Mouse (Mus musculus) embryo, embryonic 10.5 days (tissue): ENCODE results near the gene Sec61a1.

Source experiments
- DNase-seq: peaks from one replicate; pipeline ENCODE4 v3.0.0-alpha.2; 2015; ENCODE audit warnings: low spot score

Gene Sec61a1

GRCm38 (mm10) chr6:88516667-88517066 is 2.0 kb downstream of the Sec61a1 start:
- no peak for DNase-seq

GRCm38 (mm10) chr6:88515971-88516370 is 2.7 kb downstream of the Sec61a1 start:
- no peak for DNase-seq

DNA sequence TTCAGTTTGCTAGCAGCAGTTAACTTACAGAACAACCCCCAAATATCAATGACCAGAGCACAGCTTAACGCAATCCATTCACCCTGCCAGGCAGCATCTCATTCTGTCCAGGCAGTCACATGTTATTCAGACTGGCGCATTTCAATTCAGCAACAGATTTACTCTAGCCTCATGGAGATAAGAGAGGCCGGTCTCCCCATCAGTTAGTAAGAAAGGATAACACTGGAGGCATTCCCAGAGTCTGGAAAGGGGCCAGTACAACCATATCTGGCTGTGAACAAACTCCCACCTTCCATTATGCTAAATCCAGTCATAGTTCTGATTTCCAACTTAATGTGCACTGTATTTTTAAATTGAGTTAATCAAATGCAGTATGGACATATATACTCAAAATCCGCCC is 4.2 kb downstream of the Sec61a1 start:
- DNase-seq: no peak

DNA sequence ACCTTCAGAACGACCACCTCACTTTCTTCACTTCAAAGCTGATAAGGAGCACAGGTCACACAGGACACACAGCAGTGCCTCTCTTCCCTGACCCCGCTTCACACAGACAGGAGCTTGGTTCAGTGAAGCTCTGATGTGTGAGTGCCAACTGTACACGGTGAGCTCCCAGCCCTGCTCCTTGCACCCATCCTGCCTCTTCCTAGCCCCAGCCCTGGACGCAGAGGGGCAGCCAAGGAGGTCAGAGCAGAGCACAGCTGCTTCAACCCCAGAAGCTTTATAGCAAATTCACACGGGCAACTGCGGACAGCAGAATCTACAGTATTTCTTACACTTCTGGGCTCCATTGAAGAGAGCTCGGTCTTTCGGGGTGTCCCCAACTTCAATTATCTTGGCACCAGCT is 4.7 kb downstream of the Sec61a1 start:
- DNase-seq: no peak

GRCm38 (mm10) chr6:88503044-88503443 is 15.7 kb downstream of the Sec61a1 start:
- no peak for DNase-seq

DNA sequence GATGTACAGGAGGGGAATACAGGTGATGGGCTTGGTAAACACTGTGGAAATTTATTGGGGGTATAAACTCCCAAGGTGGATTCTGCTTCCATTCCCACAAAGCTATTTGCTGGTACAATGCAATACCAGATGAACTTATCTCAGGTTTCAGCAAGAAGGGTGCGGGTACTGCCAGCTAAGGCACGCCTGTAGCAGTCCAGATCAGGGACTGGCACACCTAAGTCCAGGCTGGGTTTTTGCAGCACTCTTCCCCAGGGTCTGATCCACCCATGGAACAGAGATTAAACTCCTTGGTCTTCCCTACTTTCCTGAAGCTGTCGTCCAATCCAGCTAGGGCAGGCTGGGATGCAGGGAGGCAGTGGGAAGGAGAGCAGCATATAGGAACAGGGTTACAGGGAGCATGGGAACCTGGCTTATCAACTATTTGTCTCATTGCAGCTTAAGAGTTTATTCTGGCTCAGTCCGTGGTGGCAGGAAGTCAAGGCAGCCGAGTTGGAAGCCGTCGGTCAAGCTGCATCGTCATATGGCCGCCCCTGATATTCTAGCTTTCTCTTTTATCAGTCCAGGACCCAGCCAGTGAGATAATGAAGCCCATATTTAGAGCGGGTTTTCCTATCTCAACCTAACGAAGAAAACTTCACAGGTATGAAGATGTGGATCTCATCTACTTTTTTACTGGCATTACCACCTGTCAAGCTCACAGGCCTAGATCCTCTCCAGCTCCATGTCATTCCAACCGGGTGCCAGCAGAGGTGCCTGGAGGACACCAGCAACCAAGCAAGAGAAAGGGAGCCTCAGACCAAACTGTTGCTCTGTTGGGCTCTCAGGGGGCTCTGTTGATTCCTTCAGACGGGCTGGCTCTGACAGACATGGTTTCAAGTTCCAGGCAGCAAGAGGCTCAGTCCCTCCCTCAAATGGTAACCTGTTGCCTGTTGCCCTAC is 16.4 kb downstream of the Sec61a1 start:
- DNase-seq: no peak

- DNase-seq: no peak
Observed at GRCm38 (mm10) chr6:88500405-88500767, 18.3 kb downstream of the Sec61a1 start.

GRCm38 (mm10) chr6:88499481-88500404 is 19.0 kb downstream of the Sec61a1 start:
- peak; percentile 81 for DNase-seq

- no peak for DNase-seq
Observed at GRCm38 (mm10) chr6:88493712-88494111, 25.0 kb downstream of the Sec61a1 start.

DNA sequence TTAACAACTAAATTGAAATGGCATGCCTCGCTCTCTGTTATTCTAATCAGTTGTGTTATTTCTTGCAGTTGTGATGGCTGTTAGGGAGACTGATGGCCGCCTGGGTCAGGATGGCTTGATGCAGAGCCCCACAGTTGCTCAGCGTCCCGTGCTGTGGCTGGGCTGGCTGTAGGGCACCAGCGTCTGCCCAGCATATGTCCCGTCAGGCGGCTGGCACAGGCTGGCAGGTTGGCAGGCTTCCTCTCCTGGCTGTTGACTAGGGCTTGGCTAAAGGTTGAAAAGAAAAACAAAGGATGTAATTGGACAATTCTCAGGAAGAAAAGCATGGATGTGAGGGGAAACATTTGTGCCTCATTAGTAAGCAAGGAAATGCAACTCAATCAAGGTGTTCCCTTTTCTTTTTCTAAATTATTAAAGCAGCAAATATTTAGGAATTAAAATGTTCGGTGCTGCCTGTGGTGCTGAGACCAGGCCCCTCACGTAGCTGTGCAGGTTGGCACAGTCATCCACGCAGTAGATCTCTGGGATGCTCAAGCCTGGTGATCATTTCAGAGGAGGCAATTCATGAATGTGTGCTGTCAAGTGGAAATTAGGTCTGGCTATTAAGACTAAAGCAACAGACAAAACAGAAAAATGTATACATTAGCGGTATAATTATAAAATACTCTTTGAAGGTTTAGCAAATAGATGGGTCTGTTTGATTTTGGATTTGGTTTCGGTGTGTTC is 27.9 kb downstream of the Sec61a1 start:
- no peak for DNase-seq

- no peak for DNase-seq
Observed at GRCm38 (mm10) chr6:88489834-88490233, 28.9 kb downstream of the Sec61a1 start.

GRCm38 (mm10) chr6:88489026-88489425 is 29.7 kb downstream of the Sec61a1 start:
- DNase-seq: no peak

DNA sequence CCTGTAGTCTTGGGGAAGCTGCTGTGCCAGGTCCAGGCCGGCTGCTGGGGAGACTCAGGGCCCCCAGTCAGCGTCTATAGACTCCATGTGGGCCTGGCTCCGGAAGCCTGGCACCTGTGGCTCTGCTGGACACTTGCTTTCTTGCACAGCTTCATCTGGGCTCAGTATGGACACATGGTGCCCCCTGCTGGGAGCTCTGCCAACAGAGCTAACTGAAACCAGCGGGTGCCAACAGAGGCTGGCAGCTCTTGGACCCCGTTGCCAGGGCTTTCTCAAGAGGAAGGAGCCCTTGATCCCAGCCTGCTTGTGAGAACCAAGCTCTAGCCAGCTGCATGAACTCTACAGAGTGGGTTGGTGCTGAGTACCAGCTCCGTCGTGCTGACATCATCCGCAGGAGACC is 31.8 kb downstream of the Sec61a1 start:
- DNase-seq: peak; percentile 34

DNA sequence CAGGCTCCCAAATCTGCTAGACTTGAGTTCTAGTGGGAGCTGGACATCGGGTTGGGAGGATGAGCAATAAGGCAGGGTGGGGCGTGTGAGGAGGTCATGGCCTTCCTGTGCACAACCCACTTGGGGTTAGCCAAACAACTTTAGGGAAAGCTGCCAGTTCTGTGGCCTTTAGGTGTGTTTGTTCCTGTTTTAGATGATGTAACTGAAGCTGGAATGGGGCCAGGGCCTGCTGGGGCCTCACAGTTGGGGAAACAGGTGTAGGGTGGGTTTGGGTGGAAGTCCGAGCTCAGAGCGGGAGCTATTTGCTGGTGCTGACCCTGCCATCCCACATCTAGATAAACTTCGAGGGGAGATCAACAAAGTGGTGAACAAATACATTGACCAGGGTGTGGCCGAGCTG is 33.3 kb downstream of the Sec61a1 start:
- DNase-seq: no peak

- no peak for DNase-seq
Observed at GRCm38 (mm10) chr6:88483913-88484312, 34.8 kb downstream of the Sec61a1 start.

DNA sequence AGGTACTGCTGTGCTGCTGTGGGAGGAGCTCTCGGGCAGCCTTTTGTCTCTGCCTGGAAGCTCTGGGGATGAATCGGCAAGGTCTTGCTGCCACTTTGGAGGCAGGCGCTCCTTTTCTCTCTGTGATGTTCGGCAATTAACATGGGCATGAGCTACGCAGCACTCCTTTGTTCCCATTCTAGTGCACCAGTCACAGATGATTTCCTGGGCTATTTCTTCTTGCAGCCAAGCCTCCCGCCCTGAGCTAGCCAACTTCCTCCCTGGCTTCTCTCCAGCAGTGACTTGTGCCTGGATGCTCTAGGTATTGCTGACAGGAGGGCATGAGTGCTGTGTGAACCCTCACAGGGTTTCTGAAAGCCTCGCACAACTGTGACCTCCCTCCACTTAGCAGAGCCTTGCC is 35.6 kb downstream of the Sec61a1 start:
- no peak for DNase-seq

DNA sequence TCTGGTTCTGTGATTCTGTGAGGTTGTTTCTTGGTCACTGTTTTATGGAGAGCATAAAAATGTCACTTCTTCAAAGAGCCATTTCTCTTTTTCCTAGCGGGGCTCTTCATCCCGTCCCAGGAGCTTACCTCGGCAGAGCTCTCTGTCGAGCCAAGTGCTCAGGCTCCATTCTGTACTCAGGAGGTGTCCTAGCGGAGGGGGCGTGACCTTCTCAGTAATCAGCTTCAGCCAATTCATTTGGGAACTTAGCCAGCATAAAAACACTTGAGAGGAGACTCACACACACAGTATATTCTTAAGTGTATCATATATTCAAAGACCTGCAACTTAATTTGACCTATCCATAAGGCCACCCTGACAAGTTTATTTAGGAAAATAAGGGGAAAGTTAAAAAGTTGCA is 38.3 kb downstream of the Sec61a1 start:
- no peak for DNase-seq

DNA sequence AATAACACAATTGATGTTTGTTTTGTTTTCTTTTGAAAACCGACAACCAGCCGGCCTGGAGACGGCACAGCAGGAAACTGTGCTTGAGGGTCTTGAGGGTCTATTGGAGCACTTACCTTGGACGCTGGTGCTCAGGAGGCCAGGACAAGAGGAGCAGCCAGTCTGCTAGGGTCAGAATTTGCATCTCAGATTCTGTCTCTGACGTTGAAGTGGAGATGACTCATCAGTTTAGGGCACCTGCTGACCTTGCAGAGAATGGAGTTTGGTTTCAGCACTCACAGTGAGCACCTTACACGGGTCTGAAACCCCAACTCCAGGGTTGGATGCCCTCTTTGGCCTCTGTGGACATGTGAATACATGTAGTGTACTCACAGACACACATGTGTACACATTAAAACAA is 48.8 kb downstream of the Sec61a1 start:
- no peak for DNase-seq

DNA sequence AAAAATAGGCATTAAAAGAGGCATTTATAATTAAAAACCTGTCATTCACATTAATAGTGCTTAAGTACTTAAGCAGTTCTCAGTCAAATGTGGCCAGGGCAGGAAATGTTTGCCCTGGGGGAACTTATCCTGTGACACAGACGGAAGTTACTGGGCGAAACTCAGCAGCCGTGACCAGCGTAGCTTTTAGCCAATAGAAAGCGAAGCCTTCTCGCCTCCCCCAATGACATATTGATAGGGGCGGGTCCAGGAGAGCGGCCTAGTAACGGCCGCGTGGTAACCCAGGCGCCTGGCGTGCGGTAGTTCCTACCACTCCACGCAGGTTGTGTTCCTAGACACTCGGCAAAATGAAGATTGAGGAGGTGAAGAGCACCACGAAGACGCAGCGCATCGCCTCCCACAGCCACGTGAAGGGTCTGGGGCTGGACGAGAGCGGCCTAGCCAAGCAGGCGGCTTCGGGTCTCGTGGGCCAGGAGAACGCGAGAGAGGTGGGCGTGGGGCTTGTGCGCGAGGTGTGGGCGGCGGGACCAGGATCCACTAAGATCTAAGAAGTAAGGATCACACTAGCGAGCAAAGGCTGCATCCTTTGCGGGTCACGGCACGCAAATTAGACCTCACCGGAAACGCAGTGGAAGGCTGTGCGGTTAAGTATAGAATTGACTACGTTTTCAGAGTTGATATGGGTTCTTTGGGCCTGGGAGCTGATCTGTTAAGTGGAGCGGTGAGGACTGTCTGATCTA is 53.4 kb downstream of the Sec61a1 start, which contains the start of gene Ruvbl1:
Gene Ruvbl1, plus strand, starts transcription at position 229 of the 740 bp plus-strand sequence.
- peak; percentile 98 for DNase-seq

DNA sequence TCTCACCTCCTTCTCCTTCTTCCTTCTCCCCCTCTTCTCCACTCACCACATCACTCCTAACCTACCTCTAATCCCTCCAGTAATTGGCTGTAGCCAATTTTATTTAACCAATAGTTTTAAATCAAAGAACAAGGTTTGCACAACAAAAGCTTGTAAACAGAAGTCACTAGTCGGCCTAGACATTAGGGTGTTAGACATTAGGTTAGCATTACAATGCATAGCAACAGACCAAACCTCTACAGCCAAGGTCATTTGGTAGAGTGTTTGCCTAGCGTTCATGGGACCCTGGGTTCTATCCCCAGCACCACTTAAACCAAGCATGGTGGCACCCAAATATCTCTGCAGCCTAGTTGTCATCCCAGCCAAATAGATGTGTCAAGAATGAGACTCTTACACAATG is 64.2 kb downstream of the Sec61a1 start:
- DNase-seq: no peak
